In the genomic region with DNA sequence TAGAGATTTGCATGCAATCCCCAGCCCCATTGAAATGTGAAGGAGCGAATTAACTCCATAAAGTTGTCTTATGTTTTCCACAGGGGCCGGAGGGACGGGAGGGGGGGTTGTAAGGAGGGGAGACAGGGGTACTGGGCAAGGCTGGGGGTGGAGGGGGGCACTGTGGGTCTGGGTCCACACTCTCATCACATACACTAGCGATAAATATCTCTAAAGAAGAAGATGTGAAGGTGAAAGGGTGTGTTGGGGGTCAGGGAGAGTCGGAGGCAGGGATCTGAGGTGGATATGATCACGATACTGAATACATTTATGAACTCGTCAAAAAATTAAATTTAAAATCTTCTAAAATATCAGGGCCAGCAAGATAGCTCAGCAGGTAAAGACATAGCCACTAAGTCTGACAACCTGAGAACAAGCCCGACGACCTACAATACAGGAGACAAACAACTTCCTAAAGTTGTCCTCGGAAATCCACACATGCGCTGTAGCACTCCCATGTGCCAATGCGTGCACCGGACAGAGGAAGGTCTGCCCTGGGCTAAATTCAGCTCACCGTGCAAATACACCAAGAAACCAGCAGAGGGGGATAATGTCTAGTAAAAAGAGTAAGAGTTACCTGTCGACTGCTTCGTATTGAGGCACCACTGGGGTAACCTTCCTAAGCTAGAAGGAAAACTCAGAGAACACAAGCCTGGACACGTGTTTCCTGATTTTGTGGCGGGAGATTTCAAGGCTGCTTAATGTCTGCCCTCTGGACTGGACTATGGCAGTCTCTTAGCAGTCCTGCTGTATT, we compare ENCODE assay signal across 8 mouse cellular contexts.
A peak's percentile ranks its signal among the peaks of the same experiment; 100 is the strongest.
DNase-seq lines count a peak whose midpoint lies in the region; ATAC-seq and TF ChIP-seq lines count a peak whose summit lies in the region.

No protein-coding gene starts in this region.

- H3K9me3 ChIP-seq in ES-Bruce4 (replicated peaks; ENCODE audit: control insufficient read depth, insufficient read depth, low read length, poor library complexity, severe bottlenecking), result no peaks in the 10 kb centered on the region
- no peaks in the 10 kb centered on the region for H3K9me3 ChIP-seq in forebrain, embryonic 14.5 days (replicated peaks; ENCODE audit: control insufficient read depth, low read length)
- H3K9me3 ChIP-seq in neural tube, embryonic 15.5 days (replicated peaks), result no peaks in the 10 kb centered on the region

- H3K9ac ChIP-seq in ES-Bruce4 (ENCODE audit: low read depth, poor library complexity, severe bottlenecking), result 0 out of 2 replicates have a peak overlapping the region, but pooled peaks have one; percentile 14
- peak overlapping the region; percentile 38 for H3K9ac ChIP-seq in forebrain, embryonic 14.5 days (ENCODE audit: low read length)
- H3K9ac ChIP-seq in neural tube, embryonic 15.5 days (replicated peaks), result 0 out of 2 replicates have a peak overlapping the region, but pooled peaks have one; percentile 21

- peak; percentile 39 for TF ChIP-seq CTCF in ES-Bruce4 (IDR thresholded peaks at IDR 0.05; ENCODE audit: low read depth, low read length)

- 6% methylated on average over 18 of the region's 18 CpGs for WGBS in forebrain, embryonic 14.5 days
- whole genome bisulfite sequencing in neural tube, embryonic 15.5 days, result 4% methylated on average over 18 of the region's 18 CpGs

- peaks cover 2% of the 10 kb centered on the region; the same call in 1 of the 2 replicates for H3K27me3 ChIP-seq in ES-Bruce4 (ENCODE audit: control insufficient read depth, insufficient read depth, low read length, poor library complexity, severe bottlenecking)
- no peaks in the 10 kb centered on the region for H3K27me3 ChIP-seq in forebrain, embryonic 14.5 days (replicated peaks; ENCODE audit: control insufficient read depth, insufficient read depth, low read length)
- H3K27me3 ChIP-seq in neural tube, embryonic 15.5 days (replicated peaks), result no peaks in the 10 kb centered on the region

- TF ChIP-seq EP300 in ES-Bruce4 (IDR thresholded peaks at IDR 0.05; ENCODE audit: insufficient read depth, low read depth, low read length), result no peak

- intact Hi-C loops in heart, postnatal 14 days (cut with DNase I), result loop anchor here (1.0 to 5.0 kb wide), 3 partner anchors 121 to 301 kb away; no protein-coding TSS in a partner anchor

- DNase-seq in c-Kit-positive CD71-positive TER-119-positive erythroid progenitor cells, embryonic 14.5 days (ENCODE audit: low spot score), result peak; percentile 56
- peak; percentile 91 for DNase-seq in forebrain, embryonic 14.5 days (ENCODE audit: low spot score)
- peak; percentile 66 to 80 for DNase-seq in heart, postnatal 14 days
- peak; percentile 77 for DNase-seq in layer of hippocampus, adult 11-12 months (ENCODE audit: low spot score)
- DNase-seq in lung, adult 18-20 months, result peak; percentile 84 to 91
- DNase-seq in testis, postnatal 14 days (ENCODE audit: low spot score), result peak; percentile 82

- peak; percentile 94 for ATAC-seq in forebrain, embryonic 14.5 days
- peak; percentile 91 for ATAC-seq in neural tube, embryonic 15.5 days (ENCODE audit: low FRiP score)

- no peaks in the 10 kb centered on the region for H3K4me1 ChIP-seq in ES-Bruce4 (ENCODE audit: control insufficient read depth, insufficient read depth, low read length)
- H3K4me1 ChIP-seq in forebrain, embryonic 14.5 days (ENCODE audit: control insufficient read depth, insufficient read depth, low read length), result peaks cover 3% of the 10 kb centered on the region; the same call in 1 of the 2 replicates
- peaks cover 3% of the 10 kb centered on the region; the same call in 1 of the 2 replicates for H3K4me1 ChIP-seq in neural tube, embryonic 15.5 days

- peak overlapping the region; percentile 50 for H3K4me2 ChIP-seq in forebrain, embryonic 14.5 days (ENCODE audit: low read length)
- H3K4me2 ChIP-seq in neural tube, embryonic 15.5 days, result peak overlapping the region; percentile 56

- no peak for TF ChIP-seq POLR2A in ES-Bruce4 (IDR thresholded peaks at IDR 0.05; ENCODE audit: insufficient read depth, low read length)

- H3K36me3 ChIP-seq in ES-Bruce4 (ENCODE audit: control insufficient read depth, insufficient read depth, low read length, poor library complexity, severe bottlenecking), result no peaks in the 10 kb centered on the region
- no peaks in the 10 kb centered on the region for H3K36me3 ChIP-seq in forebrain, embryonic 14.5 days (ENCODE audit: control insufficient read depth, insufficient read depth, low read length)
- no peaks in the 10 kb centered on the region for H3K36me3 ChIP-seq in neural tube, embryonic 15.5 days

- no peak overlapping the region for H3K4me3 ChIP-seq in ES-Bruce4 (ENCODE audit: low read depth, low read length)
- H3K4me3 ChIP-seq in forebrain, embryonic 14.5 days (ENCODE audit: low read depth, low read length), result peak overlapping the region; percentile 23
- H3K4me3 ChIP-seq in neural tube, embryonic 15.5 days (replicated peaks), result peak overlapping the region; percentile 34

- H3K27ac ChIP-seq in ES-Bruce4 (ENCODE audit: insufficient read depth, low read length), result no peak overlapping the region
- no peak overlapping the region for H3K27ac ChIP-seq in forebrain, embryonic 14.5 days (ENCODE audit: low read depth, low read length)
- H3K27ac ChIP-seq in neural tube, embryonic 15.5 days (replicated peaks), result no peak overlapping the region
